Mouse (Mus musculus): ENCODE measurements around the gene Susd6. TPM values are rescaled to one million over a fixed set of nuclear protein-coding genes. Genes with fewer than 3 reads are reported as not detected.

Gene Susd6
- polyA plus RNA-seq (2016; fragmentation: Nextera tagmentation; extraction: Ambion mirVana): 11.9 and 13.0 TPM in 2 replicates

GRCm38 (mm10) chr12:80789849-80790694 lies at the start of gene Susd6:
Gene Susd6 (plus strand): TSS chr12:80790510.
- Histone ChIP-seq H3K36me3 (replicated peaks) (peaks cover 15% of the 10 kb centered on the region), H3K27ac (peak within 1 kb of the TSS; percentile 94), H3K9me3 (no peaks in the 10 kb centered on the region), H3K4me3 (peak within 1 kb of the TSS; percentile 77), H3K27me3 (ENCODE audit: poor library complexity, severe bottlenecking) (no peaks in the 10 kb centered on the region), H3K4me1 (peaks cover 24% of the 10 kb centered on the region)
- DNase-seq (ENCODE audit: extremely low spot score, low spot score): peak; percentile 97
- 3% methylated on average over 56 of the region's 56 CpGs for WGBS

GRCm38 (mm10) chr12:80744614-80745013 lies 45.7 kb upstream of the Susd6 start:
- peaks cover 10% of the 10 kb centered on the region for H3K4me1 ChIP-seq
- H3K27ac ChIP-seq: no peak overlapping the region
- H3K4me3 ChIP-seq: no peak overlapping the region
- no peak for DNase-seq (ENCODE audit: extremely low spot score, low spot score)
- H3K9me3 ChIP-seq: no peaks in the 10 kb centered on the region
- H3K27me3 ChIP-seq (ENCODE audit: poor library complexity, severe bottlenecking): no peaks in the 10 kb centered on the region
- WGBS: 93% methylated on average over 1 of the region's 1 CpGs
- H3K36me3 ChIP-seq (replicated peaks): no peaks in the 10 kb centered on the region

GRCm38 (mm10) chr12:80746031-80746813 lies 44.1 kb upstream of the Susd6 start:
- peak overlapping the region; percentile 44; the same call in 1 of the 2 replicates for H3K27ac ChIP-seq

GRCm38 (mm10) chr12:80751556-80751955 lies 38.8 kb upstream of the Susd6 start:
- peaks cover 38% of the 10 kb centered on the region for H3K9me3 ChIP-seq
- H3K36me3 ChIP-seq (replicated peaks): peaks cover 40% of the 10 kb centered on the region
- H3K4me3 ChIP-seq: no peak overlapping the region
- WGBS: 90% methylated on average over 6 of the region's 6 CpGs
- no peak for DNase-seq (ENCODE audit: extremely low spot score, low spot score)
- H3K27me3 ChIP-seq (ENCODE audit: poor library complexity, severe bottlenecking): peaks cover 9% of the 10 kb centered on the region
- no peak overlapping the region for H3K27ac ChIP-seq
- H3K4me1 ChIP-seq: no peaks in the 10 kb centered on the region

More at GRCm38 (mm10) chr12:80746031-80746813, 44.1 kb upstream of the Susd6 start:
- no peak overlapping the region for H3K4me3 ChIP-seq
- WGBS: 72% methylated on average over 8 of the region's 8 CpGs
- H3K27me3 ChIP-seq (ENCODE audit: poor library complexity, severe bottlenecking): no peaks in the 10 kb centered on the region
- peaks cover 10% of the 10 kb centered on the region for H3K4me1 ChIP-seq
- no peaks in the 10 kb centered on the region for H3K36me3 ChIP-seq (replicated peaks)
- no peak for DNase-seq (ENCODE audit: extremely low spot score, low spot score)
- no peaks in the 10 kb centered on the region for H3K9me3 ChIP-seq

- Histone ChIP-seq H3K4me1 (peaks cover 31% of the 10 kb centered on the region), H3K4me3 (peak overlapping the region; percentile 64), H3K27ac (peak overlapping the region; percentile 95), H3K36me3 (replicated peaks) (peaks cover 64% of the 10 kb centered on the region), H3K27me3 (ENCODE audit: poor library complexity, severe bottlenecking) (peaks cover 50% of the 10 kb centered on the region), H3K9me3 (peaks cover 65% of the 10 kb centered on the region)
- WGBS: 35% methylated on average over 116 of the region's 122 CpGs
- DNase-seq (ENCODE audit: extremely low spot score, low spot score): peak; percentile 26
Observed at GRCm38 (mm10) chr12:80757751-80758558, 32.4 kb upstream of the Susd6 start.

- Histone ChIP-seq H3K9me3 (peaks cover 58% of the 10 kb centered on the region), H3K4me3 (peak overlapping the region; percentile 64), H3K27ac (peak overlapping the region; percentile 95), H3K27me3 (ENCODE audit: poor library complexity, severe bottlenecking) (peaks cover 50% of the 10 kb centered on the region), H3K36me3 (replicated peaks) (peaks cover 56% of the 10 kb centered on the region), H3K4me1 (peaks cover 31% of the 10 kb centered on the region)
- WGBS: 34% methylated on average over 92 of the region's 92 CpGs
- peak; percentile 31 for DNase-seq (ENCODE audit: extremely low spot score, low spot score)
Observed at GRCm38 (mm10) chr12:80758559-80759386, 31.5 kb upstream of the Susd6 start.

GRCm38 (mm10) chr12:80759387-80759712 lies 31.0 kb upstream of the Susd6 start:
- Histone ChIP-seq H3K27ac (peak overlapping the region; percentile 95), H3K27me3 (ENCODE audit: poor library complexity, severe bottlenecking) (peaks cover 50% of the 10 kb centered on the region), H3K36me3 (replicated peaks) (peaks cover 50% of the 10 kb centered on the region), H3K4me1 (peaks cover 31% of the 10 kb centered on the region), H3K4me3 (peak overlapping the region; percentile 64), H3K9me3 (peaks cover 53% of the 10 kb centered on the region)
- no peak for DNase-seq (ENCODE audit: extremely low spot score, low spot score)
- WGBS: 7% methylated on average over 13 of the region's 13 CpGs

GRCm38 (mm10) chr12:80759713-80760395 lies 30.5 kb upstream of the Susd6 start:
- peaks cover 31% of the 10 kb centered on the region for H3K4me1 ChIP-seq
- H3K9me3 ChIP-seq: peaks cover 48% of the 10 kb centered on the region
- under 1% methylated on average over 22 of the region's 22 CpGs for WGBS
- DNase-seq (ENCODE audit: extremely low spot score, low spot score): peak; percentile 83
- H3K27me3 ChIP-seq (ENCODE audit: poor library complexity, severe bottlenecking): peaks cover 50% of the 10 kb centered on the region
- peak overlapping the region; percentile 64 for H3K4me3 ChIP-seq
- peak overlapping the region; percentile 95 for H3K27ac ChIP-seq
- H3K36me3 ChIP-seq (replicated peaks): peaks cover 45% of the 10 kb centered on the region

GRCm38 (mm10) chr12:80760396-80760801 lies 29.9 kb upstream of the Susd6 start, which contains the start of gene Ccdc177:
Gene Ccdc177 (minus strand): TSS chr12:80760687.
- Histone ChIP-seq H3K27ac (peak within 1 kb of the TSS; percentile 95), H3K4me1 (peaks cover 31% of the 10 kb centered on the region), H3K9me3 (peaks cover 42% of the 10 kb centered on the region), H3K27me3 (ENCODE audit: poor library complexity, severe bottlenecking) (peaks cover 50% of the 10 kb centered on the region), H3K36me3 (replicated peaks) (peaks cover 40% of the 10 kb centered on the region), H3K4me3 (peak within 1 kb of the TSS; percentile 64)
- DNase-seq (ENCODE audit: extremely low spot score, low spot score): no peak
- under 1% methylated on average over 24 of the region's 24 CpGs for WGBS

GRCm38 (mm10) chr12:80762982-80763381 lies 27.3 kb upstream of the Susd6 start:
- no peak overlapping the region for H3K27ac ChIP-seq
- peaks cover 14% of the 10 kb centered on the region for H3K36me3 ChIP-seq (replicated peaks)
- H3K4me1 ChIP-seq: peaks cover 25% of the 10 kb centered on the region
- H3K4me3 ChIP-seq: no peak overlapping the region
- H3K27me3 ChIP-seq (ENCODE audit: poor library complexity, severe bottlenecking): peaks cover 26% of the 10 kb centered on the region
- 89% methylated on average over 5 of the region's 5 CpGs for WGBS
- H3K9me3 ChIP-seq: peaks cover 16% of the 10 kb centered on the region
- no peak for DNase-seq (ENCODE audit: extremely low spot score, low spot score)

GRCm38 (mm10) chr12:80764116-80764515 lies 26.2 kb upstream of the Susd6 start:
- Histone ChIP-seq H3K9me3 (peaks cover 5% of the 10 kb centered on the region), H3K4me3 (no peak overlapping the region), H3K27ac (no peak overlapping the region), H3K27me3 (ENCODE audit: poor library complexity, severe bottlenecking) (peaks cover 15% of the 10 kb centered on the region), H3K36me3 (replicated peaks) (peaks cover 3% of the 10 kb centered on the region), H3K4me1 (peaks cover 14% of the 10 kb centered on the region)
- DNase-seq (ENCODE audit: extremely low spot score, low spot score): no peak
- 90% methylated on average over 4 of the region's 4 CpGs for WGBS

Data from forebrain, embryonic 10.5 days (tissue).